Mouse (Mus musculus): ENCODE data around the gene Kcnk7.

The Kcnk7 gene

GRCm38 (mm10) chr19:5756321-5756985 lies 52.3 kb downstream of the Kcnk7 start:
- DNase-seq = no peak

Data from cerebellum, adult 11 months (tissue).